Mouse (Mus musculus) T-helper 17 cell (primary cell): Measurements from ENCODE around the gene Prr15l.

Experiments
- in situ Hi-C, 2 experiments: fragments of 300-600 bp; cut with MboI, MseI; formaldehyde crosslinking; loops; 1 replicate in 1 of 2; 2 replicates in 1 of 2; pipeline ENCODE4 v1.15.1; 2025; ENCODE audit warnings: high pct_unique_total_duplicates in 2 of 2

The Prr15l gene

DNA sequence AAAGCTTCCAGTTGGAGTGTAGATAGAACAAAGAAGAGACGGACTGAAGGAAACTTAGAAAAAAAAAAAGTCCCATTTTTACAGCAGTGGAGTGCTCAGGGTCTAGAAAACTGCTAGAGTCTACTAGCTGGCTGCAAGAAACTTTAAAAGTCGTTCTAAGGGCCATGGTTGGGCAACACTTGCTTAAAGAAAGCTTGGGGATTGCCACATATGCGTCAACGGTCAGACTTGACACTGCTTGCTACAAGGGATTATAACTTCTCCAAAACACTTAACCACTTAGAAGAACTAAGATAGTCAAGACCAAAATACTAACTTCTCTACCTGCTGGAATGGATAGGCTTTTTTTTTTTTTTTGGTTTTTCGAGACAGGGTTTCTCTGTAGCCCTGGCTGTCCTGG is 46.9 kb downstream of the Prr15l start:
- in situ Hi-C loops: no loop called here

DNA sequence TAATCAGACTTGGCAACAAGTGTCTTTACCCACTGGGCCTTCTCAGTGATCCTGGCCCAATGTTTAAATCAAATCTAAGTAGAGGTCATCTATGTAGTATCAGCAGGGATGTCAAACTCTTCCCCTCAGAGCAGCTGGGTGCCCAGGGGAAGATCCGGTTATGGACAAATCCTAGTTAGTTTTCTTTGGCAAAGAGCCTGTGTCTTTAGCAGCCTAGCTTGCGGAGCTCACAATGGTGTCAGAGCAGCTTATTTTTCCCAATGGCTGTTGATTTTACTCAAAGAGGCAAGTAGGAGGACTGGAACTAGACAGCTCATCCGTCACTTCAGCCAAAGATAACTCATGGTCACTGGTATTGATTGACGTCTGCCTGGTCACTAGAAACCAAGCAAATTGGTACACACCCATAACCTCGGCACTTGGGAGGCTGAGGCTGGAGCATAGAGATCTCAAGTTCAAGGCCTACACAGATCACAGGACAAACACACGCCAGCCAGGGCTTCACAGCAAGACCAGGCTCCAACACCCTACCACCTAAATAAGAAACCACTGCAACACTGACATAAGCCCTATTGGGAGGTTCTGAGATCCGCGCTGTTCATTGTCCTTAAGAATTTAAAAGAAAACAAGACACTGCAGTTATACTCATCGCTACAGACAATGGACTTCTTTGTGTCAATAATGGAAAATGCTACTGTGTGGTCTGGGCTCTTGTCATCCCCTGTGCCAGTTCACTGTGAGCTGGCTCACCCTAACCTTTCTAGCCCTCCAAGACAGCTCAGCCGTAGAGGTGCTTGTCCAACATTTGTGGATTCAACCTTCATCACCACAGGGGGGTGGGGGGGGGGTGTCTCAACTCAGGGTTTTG is 47.8 kb downstream of the Prr15l start:
- in situ Hi-C loops: no loop called here

- in situ Hi-C loops: no loop called here
Observed at GRCm38 (mm10) chr11:96976379-96976687, 48.4 kb downstream of the Prr15l start.

DNA sequence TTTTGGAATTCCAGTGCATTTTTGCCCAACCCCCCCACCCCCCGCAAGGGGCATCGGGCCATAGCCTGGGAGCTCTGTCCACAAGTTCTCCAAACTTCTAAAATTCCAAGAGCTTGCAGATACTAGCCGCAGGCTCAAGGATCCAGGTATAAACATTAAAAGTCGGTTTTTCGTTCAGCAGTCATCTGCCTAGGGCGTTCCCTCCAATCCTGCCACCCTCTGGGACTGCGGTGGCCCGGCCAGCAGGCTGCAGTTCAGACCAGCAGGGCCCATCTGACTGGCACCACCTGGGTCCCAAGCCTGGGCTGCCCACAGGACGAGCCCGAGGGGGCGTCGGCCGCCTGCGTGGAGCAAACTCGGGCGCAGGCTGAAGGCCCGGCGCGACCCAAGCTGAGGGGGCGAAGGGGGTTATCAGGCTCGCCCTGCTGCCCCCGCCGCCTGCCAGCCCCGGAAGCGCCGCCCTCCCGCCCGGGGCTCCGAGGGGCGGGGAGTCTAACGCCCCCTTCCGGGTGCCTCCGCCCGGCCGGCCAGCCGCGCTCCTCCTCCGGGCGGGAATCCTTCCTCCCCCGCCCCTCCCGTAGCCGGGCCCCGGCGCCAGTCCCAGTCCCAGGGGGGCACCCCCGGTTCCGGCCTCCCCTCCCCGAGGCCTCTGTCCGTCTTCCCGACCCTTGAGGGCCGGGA is 49.1 kb downstream of the Prr15l start:
- in situ Hi-C loops: no loop called here

DNA sequence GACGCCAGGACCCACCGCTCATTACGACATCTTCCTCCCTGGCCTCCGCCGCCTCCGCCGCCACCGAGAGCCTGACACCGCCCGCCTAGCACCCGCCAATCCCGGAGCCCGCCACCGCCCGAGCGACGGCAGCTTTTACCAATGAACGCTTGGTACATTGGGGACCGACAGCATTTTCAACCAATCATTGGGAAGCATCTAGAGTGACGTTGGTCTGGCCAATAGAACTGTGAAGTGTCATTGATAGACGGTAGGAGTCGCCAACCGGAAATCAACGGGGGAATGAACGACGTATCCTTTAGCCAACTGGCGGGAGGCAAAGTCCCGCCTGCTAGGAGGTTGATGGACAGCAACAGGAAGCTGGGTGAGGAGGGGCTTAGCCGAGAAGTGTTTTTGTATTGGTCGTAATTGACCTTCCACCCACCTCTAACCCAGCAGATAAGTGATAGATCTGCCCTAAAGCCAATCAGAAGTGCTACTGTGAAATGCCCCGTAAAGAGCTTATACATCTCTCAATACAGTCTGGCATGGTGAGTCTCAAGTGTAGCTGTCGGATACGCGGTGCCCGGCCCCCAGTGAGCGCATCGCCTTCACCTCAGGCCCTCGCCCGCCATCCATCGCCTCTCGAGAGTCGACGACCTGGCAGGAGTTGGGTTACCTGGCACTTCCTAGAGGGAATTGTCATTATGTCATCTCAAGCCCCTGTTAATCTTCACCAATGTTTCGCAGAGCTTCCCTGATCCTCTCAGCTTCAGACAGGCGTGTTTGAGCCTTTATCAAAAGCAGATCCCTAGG is 49.9 kb downstream of the Prr15l start:
- in situ Hi-C loops: no loop called here

DNA sequence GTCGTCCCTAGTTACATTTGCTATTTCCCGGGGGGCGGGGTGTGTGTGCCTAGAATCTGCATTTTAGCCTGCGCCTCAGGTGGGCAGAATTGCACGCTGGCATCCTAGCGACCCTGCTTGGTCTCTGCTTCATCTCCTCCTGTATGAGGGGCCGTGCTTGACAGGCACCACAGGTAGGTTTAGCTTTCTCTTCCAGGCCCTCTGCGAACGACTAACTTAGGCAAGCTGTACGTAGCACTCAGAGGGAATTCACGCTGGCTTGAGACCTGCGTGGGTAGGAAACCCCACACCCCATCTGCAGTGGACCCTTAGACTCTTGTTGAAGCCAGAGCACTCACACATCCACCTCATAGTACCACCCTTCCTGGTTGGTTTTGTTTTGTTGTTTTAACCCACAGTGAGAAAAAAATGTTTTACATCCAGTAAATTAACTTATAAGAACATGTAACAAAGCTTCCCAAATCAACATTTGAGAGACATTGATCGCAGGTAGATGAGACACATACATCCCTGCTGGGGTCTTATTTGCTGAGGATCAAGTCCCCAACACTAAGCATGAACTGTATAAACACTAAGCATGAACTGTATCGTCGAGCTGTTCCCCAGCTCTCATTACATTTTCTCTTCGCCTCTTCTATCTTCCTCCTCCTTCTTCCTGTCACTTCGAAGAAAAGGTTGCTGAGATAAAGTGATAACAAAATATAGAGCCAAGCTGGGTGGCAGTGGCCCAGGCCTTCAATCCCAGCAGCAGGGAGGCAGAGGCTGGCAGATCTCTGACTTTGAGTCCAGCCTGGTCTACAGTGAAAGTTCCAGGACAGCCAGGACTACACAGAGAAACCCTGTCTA is 50.7 kb downstream of the Prr15l start:
- in situ Hi-C loops: no loop called here

DNA sequence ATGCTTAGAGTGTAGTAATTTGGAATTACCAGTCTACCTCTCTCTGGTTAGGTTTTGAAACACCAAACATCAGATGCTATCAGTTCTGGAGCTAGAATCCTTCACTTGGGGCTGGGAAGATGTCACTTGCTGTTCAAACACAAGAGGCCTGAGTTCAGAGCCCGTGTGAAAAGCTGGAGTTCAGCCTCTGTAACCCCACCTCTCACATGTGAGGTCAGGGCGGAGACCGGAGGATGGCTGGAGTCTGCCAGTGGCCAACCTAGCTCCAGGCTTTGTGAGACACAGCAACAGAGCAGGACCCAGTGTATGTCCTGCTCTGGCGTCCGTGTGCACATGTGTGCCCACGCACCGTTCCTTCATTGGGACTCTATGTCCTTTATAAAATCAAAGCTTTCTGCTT is 51.4 kb downstream of the Prr15l start:
- in situ Hi-C loops: no loop called here

GRCm38 (mm10) chr11:96980021-96980420 is 52.1 kb downstream of the Prr15l start:
- in situ Hi-C loops: loop anchor here in 1 of 2 experiments (5.0 kb wide), 1 partner anchor 42 kb away; no protein-coding TSS in a partner anchor

DNA sequence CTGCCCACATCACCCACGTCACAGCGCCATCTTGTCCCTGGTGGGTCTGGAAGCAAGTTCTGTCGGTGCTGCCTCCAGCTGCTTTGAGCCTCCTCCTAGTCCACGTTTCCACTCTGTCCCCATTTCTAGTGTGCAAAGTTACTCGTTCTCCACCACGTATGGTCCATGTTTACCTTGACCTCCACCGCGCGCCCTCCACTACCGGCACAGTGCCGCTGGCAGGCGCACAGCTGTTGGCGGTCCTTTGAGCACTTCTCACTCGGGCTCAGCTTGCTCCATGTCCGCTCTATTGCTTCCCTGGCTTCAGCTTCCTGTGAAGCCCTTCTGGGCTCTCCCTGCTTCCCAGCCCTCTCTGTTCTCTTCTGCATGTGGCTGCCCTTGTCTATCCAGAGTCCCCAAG is 53.6 kb downstream of the Prr15l start:
- in situ Hi-C loops: loop anchor here in 1 of 2 experiments (5.0 kb wide), 1 partner anchor 41 kb away; no protein-coding TSS in a partner anchor

- in situ Hi-C loops: loop anchor here in 1 of 2 experiments (5.0 kb wide), 1 partner anchor 40 kb away; no protein-coding TSS in a partner anchor
Observed at GRCm38 (mm10) chr11:96982355-96982754, 54.5 kb downstream of the Prr15l start.

DNA sequence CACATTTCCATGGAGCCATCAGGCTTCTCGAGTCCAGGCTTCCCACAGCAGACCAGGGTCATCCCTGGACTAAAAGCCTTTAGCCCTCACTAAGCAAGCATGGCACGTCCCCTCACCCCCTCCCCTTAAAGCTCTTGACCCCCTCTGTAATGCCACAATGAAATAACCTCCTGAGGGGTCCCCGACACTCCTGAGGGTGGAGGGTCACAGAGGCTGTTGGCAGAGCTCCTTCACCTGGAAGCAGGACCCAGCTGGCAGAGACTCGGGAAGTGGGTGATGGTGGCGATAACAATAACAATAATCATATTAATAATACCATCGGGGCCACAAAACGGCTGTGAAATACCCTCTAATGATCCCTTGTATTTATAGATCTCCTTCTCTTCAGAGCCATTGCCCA is 55.0 kb downstream of the Prr15l start, which contains the start of gene Sp2:
Gene Sp2, minus strand, starts transcription at position 101 of the 400 bp plus-strand sequence.
- in situ Hi-C loops: loop anchor here in 1 of 2 experiments (5.0 kb wide), 1 partner anchor 39 kb away; no protein-coding TSS in a partner anchor

DNA sequence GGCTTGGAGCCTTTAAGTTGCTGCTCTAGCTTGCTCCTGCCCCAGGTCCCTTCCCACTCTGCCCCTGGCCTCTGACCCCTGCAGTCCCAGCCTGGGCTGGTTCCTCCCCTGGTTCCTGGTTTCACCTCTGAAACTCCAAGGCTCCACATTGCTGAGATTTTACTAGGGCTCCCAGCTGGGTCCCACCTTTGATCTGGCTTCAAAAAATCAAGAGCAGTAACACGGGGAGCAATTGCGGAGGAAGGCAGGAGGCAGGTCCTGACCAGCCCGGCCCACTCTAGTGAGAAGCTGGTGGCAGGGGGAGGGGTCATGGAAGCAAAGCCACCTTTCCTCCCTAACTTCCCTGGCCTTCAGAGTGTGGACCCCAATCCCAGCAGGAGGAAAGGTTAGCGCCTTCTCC is 57.0 kb downstream of the Prr15l start:
- in situ Hi-C loops: loop anchor here (5.0 kb wide), 1 partner anchor 37 kb away; no protein-coding TSS in a partner anchor

DNA sequence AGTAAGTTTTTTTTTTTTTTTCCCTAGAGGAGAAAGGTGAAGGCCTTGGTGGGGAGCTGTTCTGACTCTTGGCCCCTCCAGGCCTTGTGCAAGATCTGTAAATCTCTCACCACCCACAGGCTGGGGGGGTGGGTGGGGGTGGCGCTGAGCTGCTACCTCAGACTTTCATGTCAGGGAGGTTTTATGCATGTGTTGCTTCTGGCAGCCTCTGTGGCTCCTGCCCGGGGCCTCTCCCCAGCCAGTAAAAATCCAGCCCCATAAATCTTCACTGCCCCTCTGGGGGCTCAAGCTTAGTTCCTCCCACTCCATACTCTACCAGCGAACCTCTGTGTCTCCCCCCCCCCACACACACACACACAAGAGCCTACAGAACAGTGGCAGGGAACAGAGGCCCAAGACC is 58.6 kb downstream of the Prr15l start:
- in situ Hi-C loops: loop anchor here in 1 of 2 experiments (5.0 kb wide), 1 partner anchor 36 kb away; no protein-coding TSS in a partner anchor
